Mouse (Mus musculus): ENCODE measurements around the gene Fgfr2. TPM values are rescaled to one million over a fixed set of nuclear protein-coding genes. Genes with fewer than 3 reads are reported as not detected.

The Fgfr2 gene
- polyA plus RNA-seq, 1 experiment: 114 TPM

- H3K4me3 ChIP-seq (replicated peaks; ENCODE audit: extremely low read depth, low read depth, low read length): no peak overlapping the region
- DNase-seq: no peak
- TF ChIP-seq CTCF (IDR thresholded peaks at IDR 0.05; ENCODE audit: insufficient read depth, low read length): no peak
- no peak for TF ChIP-seq POLR2A (IDR thresholded peaks at IDR 0.05; ENCODE audit: borderline replicate concordance, extremely low read depth, low read depth, low read length)
- WGBS: 70% methylated on average over 4 of the region's 4 CpGs
- no peaks in the 10 kb centered on the region for H3K4me1 ChIP-seq (ENCODE audit: control insufficient read depth, insufficient read depth, low read length)
Measured at GRCm38 (mm10) chr7:132167239-132167638, 955.9 kb downstream of the Fgfr2 start.

- no peak overlapping the region for H3K4me3 ChIP-seq (replicated peaks; ENCODE audit: extremely low read depth, low read depth, low read length)
- WGBS: 73% methylated on average over 3 of the region's 3 CpGs
- TF ChIP-seq POLR2A (IDR thresholded peaks at IDR 0.05; ENCODE audit: borderline replicate concordance, extremely low read depth, low read depth, low read length) (no peak), CTCF (IDR thresholded peaks at IDR 0.05; ENCODE audit: insufficient read depth, low read length) (no peak)
- no peaks in the 10 kb centered on the region for H3K4me1 ChIP-seq (ENCODE audit: control insufficient read depth, insufficient read depth, low read length)
- DNase-seq: no peak
Measured at GRCm38 (mm10) chr7:132162254-132162653, 960.9 kb downstream of the Fgfr2 start.

GRCm38 (mm10) chr7:132158321-132159025 is 964.7 kb downstream of the Fgfr2 start:
- no peak for DNase-seq
- no peak overlapping the region for H3K4me3 ChIP-seq (replicated peaks; ENCODE audit: extremely low read depth, low read depth, low read length)
- TF ChIP-seq CTCF (IDR thresholded peaks at IDR 0.05; ENCODE audit: insufficient read depth, low read length): no peak
- no peak for TF ChIP-seq POLR2A (IDR thresholded peaks at IDR 0.05; ENCODE audit: borderline replicate concordance, extremely low read depth, low read depth, low read length)
- WGBS: 61% methylated on average over 9 of the region's 9 CpGs
- H3K4me1 ChIP-seq (ENCODE audit: control insufficient read depth, insufficient read depth, low read length): no peaks in the 10 kb centered on the region

GRCm38 (mm10) chr7:132154368-132154961 is 968.7 kb downstream of the Fgfr2 start, which contains the start of gene Cpxm2:
Cpxm2 (minus strand) TSS chr7:132154739.
- no peaks in the 10 kb centered on the region for H3K4me1 ChIP-seq (ENCODE audit: control insufficient read depth, insufficient read depth, low read length)
- DNase-seq: no peak
- 4% methylated on average over 43 of the region's 43 CpGs for WGBS
- no peak within 1 kb of the TSS for H3K4me3 ChIP-seq (replicated peaks; ENCODE audit: extremely low read depth, low read depth, low read length)
- TF ChIP-seq POLR2A (IDR thresholded peaks at IDR 0.05; ENCODE audit: borderline replicate concordance, extremely low read depth, low read depth, low read length) (no peak), CTCF (IDR thresholded peaks at IDR 0.05; ENCODE audit: insufficient read depth, low read length) (no peak)

GRCm38 (mm10) chr7:132153725-132154147 is 969.4 kb downstream of the Fgfr2 start:
- no peak for DNase-seq
- no peak overlapping the region for H3K4me3 ChIP-seq (replicated peaks; ENCODE audit: extremely low read depth, low read depth, low read length)
- 37% methylated on average over 6 of the region's 6 CpGs for WGBS
- no peak for TF ChIP-seq POLR2A (IDR thresholded peaks at IDR 0.05; ENCODE audit: borderline replicate concordance, extremely low read depth, low read depth, low read length)
- no peak for TF ChIP-seq CTCF (IDR thresholded peaks at IDR 0.05; ENCODE audit: insufficient read depth, low read length)
- no peaks in the 10 kb centered on the region for H3K4me1 ChIP-seq (ENCODE audit: control insufficient read depth, insufficient read depth, low read length)

GRCm38 (mm10) chr7:132145227-132145800 is 977.8 kb downstream of the Fgfr2 start:
- Histone ChIP-seq H3K4me3 (replicated peaks; ENCODE audit: extremely low read depth, low read depth, low read length) (no peak overlapping the region), H3K4me1 (ENCODE audit: control insufficient read depth, insufficient read depth, low read length) (no peaks in the 10 kb centered on the region)
- TF ChIP-seq POLR2A (IDR thresholded peaks at IDR 0.05; ENCODE audit: borderline replicate concordance, extremely low read depth, low read depth, low read length): no peak
- no peak for TF ChIP-seq CTCF (IDR thresholded peaks at IDR 0.05; ENCODE audit: insufficient read depth, low read length)
- WGBS: 77% methylated on average over 15 of the region's 15 CpGs
- no peak for DNase-seq

GRCm38 (mm10) chr7:132128687-132129086 is 994.5 kb downstream of the Fgfr2 start:
- 80% methylated on average over 6 of the region's 6 CpGs for WGBS
- H3K4me1 ChIP-seq (ENCODE audit: control insufficient read depth, insufficient read depth, low read length): no peaks in the 10 kb centered on the region
- DNase-seq: no peak
- TF ChIP-seq CTCF (IDR thresholded peaks at IDR 0.05; ENCODE audit: insufficient read depth, low read length): no peak
- TF ChIP-seq POLR2A (IDR thresholded peaks at IDR 0.05; ENCODE audit: borderline replicate concordance, extremely low read depth, low read depth, low read length): no peak
- H3K4me3 ChIP-seq (replicated peaks; ENCODE audit: extremely low read depth, low read depth, low read length): no peak overlapping the region

GRCm38 (mm10) chr7:132124948-132125347 is 998.2 kb downstream of the Fgfr2 start:
- no peak overlapping the region for H3K4me3 ChIP-seq (replicated peaks; ENCODE audit: extremely low read depth, low read depth, low read length)
- no peak for DNase-seq
- WGBS: 59% methylated on average over 7 of the region's 7 CpGs
- no peaks in the 10 kb centered on the region for H3K4me1 ChIP-seq (ENCODE audit: control insufficient read depth, insufficient read depth, low read length)
- TF ChIP-seq CTCF (IDR thresholded peaks at IDR 0.05; ENCODE audit: insufficient read depth, low read length) (no peak), POLR2A (IDR thresholded peaks at IDR 0.05; ENCODE audit: borderline replicate concordance, extremely low read depth, low read depth, low read length) (no peak)

- no peak for TF ChIP-seq POLR2A (IDR thresholded peaks at IDR 0.05; ENCODE audit: borderline replicate concordance, extremely low read depth, low read depth, low read length)
- TF ChIP-seq CTCF (IDR thresholded peaks at IDR 0.05; ENCODE audit: insufficient read depth, low read length): no peak
- WGBS: 53% methylated on average over 7 of the region's 7 CpGs
- H3K4me3 ChIP-seq (replicated peaks; ENCODE audit: extremely low read depth, low read depth, low read length): no peak overlapping the region
- no peaks in the 10 kb centered on the region for H3K4me1 ChIP-seq (ENCODE audit: control insufficient read depth, insufficient read depth, low read length)
- no peak for DNase-seq
Measured at GRCm38 (mm10) chr7:132123211-132123610, 999.9 kb downstream of the Fgfr2 start.
